Mouse (Mus musculus): ENCODE results near the gene Klhl30. TPM values are rescaled to one million over a fixed set of nuclear protein-coding genes. Genes with fewer than 3 reads are reported as not detected.

Gene Klhl30
- polyA plus RNA-seq (2011; ENCODE audit: insufficient read length, low read depth, missing spikeins): 0.23 and 0.58 TPM in 2 replicates

GRCm38 (mm10) chr1:91350841-91351240 is at the start of gene Klhl30:
TSS of gene Klhl30 (plus strand) at chr1:91351016.
- no peak within 1 kb of the TSS for H3K4me3 ChIP-seq (ENCODE audit: insufficient read depth, low read length)
- no peak within 1 kb of the TSS for H3K27ac ChIP-seq (ENCODE audit: insufficient read depth, low read length)
- peaks cover 16% of the 10 kb centered on the region for H3K4me1 ChIP-seq (ENCODE audit: control insufficient read depth, insufficient read depth, low read length)
- no peak for TF ChIP-seq POLR2A (IDR thresholded peaks at IDR 0.05; ENCODE audit: low read depth, low read length)
- no peak for TF ChIP-seq CTCF (IDR thresholded peaks at IDR 0.05; ENCODE audit: borderline replicate concordance, insufficient read depth, low read length)

- Histone ChIP-seq H3K27ac (ENCODE audit: insufficient read depth, low read length) (no peak overlapping the region), H3K4me1 (ENCODE audit: control insufficient read depth, insufficient read depth, low read length) (no peaks in the 10 kb centered on the region), H3K4me3 (ENCODE audit: insufficient read depth, low read length) (no peak overlapping the region)
- no peak for TF ChIP-seq CTCF (IDR thresholded peaks at IDR 0.05; ENCODE audit: borderline replicate concordance, insufficient read depth, low read length)
- no peak for TF ChIP-seq POLR2A (IDR thresholded peaks at IDR 0.05; ENCODE audit: low read depth, low read length)
Measured at GRCm38 (mm10) chr1:91301206-91301920, 49.5 kb upstream of the Klhl30 start.

- H3K27ac ChIP-seq (ENCODE audit: insufficient read depth, low read length): no peak overlapping the region
- H3K4me3 ChIP-seq (ENCODE audit: insufficient read depth, low read length): no peak overlapping the region
- no peak for TF ChIP-seq POLR2A (IDR thresholded peaks at IDR 0.05; ENCODE audit: low read depth, low read length)
- no peak for TF ChIP-seq CTCF (IDR thresholded peaks at IDR 0.05; ENCODE audit: borderline replicate concordance, insufficient read depth, low read length)
- H3K4me1 ChIP-seq (ENCODE audit: control insufficient read depth, insufficient read depth, low read length): no peaks in the 10 kb centered on the region
Measured at GRCm38 (mm10) chr1:91302021-91302420, 48.8 kb upstream of the Klhl30 start.

- Histone ChIP-seq H3K27ac (ENCODE audit: insufficient read depth, low read length) (no peak overlapping the region), H3K4me3 (ENCODE audit: insufficient read depth, low read length) (no peak overlapping the region), H3K4me1 (ENCODE audit: control insufficient read depth, insufficient read depth, low read length) (no peaks in the 10 kb centered on the region)
- TF ChIP-seq POLR2A (IDR thresholded peaks at IDR 0.05; ENCODE audit: low read depth, low read length): no peak
- no peak for TF ChIP-seq CTCF (IDR thresholded peaks at IDR 0.05; ENCODE audit: borderline replicate concordance, insufficient read depth, low read length)
Measured at GRCm38 (mm10) chr1:91304621-91305020, 46.2 kb upstream of the Klhl30 start.

- no peak for TF ChIP-seq POLR2A (IDR thresholded peaks at IDR 0.05; ENCODE audit: low read depth, low read length)
- no peak for TF ChIP-seq CTCF (IDR thresholded peaks at IDR 0.05; ENCODE audit: borderline replicate concordance, insufficient read depth, low read length)
- Histone ChIP-seq H3K27ac (ENCODE audit: insufficient read depth, low read length) (no peak overlapping the region), H3K4me1 (ENCODE audit: control insufficient read depth, insufficient read depth, low read length) (no peaks in the 10 kb centered on the region), H3K4me3 (ENCODE audit: insufficient read depth, low read length) (no peak overlapping the region)
Measured at GRCm38 (mm10) chr1:91309366-91310085, 41.3 kb upstream of the Klhl30 start.

GRCm38 (mm10) chr1:91312273-91312672 is 38.5 kb upstream of the Klhl30 start:
- H3K27ac ChIP-seq (ENCODE audit: insufficient read depth, low read length): no peak overlapping the region
- TF ChIP-seq POLR2A (IDR thresholded peaks at IDR 0.05; ENCODE audit: low read depth, low read length): no peak
- TF ChIP-seq CTCF (IDR thresholded peaks at IDR 0.05; ENCODE audit: borderline replicate concordance, insufficient read depth, low read length): no peak
- H3K4me3 ChIP-seq (ENCODE audit: insufficient read depth, low read length): no peak overlapping the region
- no peaks in the 10 kb centered on the region for H3K4me1 ChIP-seq (ENCODE audit: control insufficient read depth, insufficient read depth, low read length)

GRCm38 (mm10) chr1:91313251-91313650 is 37.6 kb upstream of the Klhl30 start:
- Histone ChIP-seq H3K4me3 (ENCODE audit: insufficient read depth, low read length) (no peak overlapping the region), H3K4me1 (ENCODE audit: control insufficient read depth, insufficient read depth, low read length) (no peaks in the 10 kb centered on the region), H3K27ac (ENCODE audit: insufficient read depth, low read length) (no peak overlapping the region)
- TF ChIP-seq POLR2A (IDR thresholded peaks at IDR 0.05; ENCODE audit: low read depth, low read length): no peak
- TF ChIP-seq CTCF (IDR thresholded peaks at IDR 0.05; ENCODE audit: borderline replicate concordance, insufficient read depth, low read length): no peak

- TF ChIP-seq CTCF (IDR thresholded peaks at IDR 0.05; ENCODE audit: borderline replicate concordance, insufficient read depth, low read length) (no peak), POLR2A (IDR thresholded peaks at IDR 0.05; ENCODE audit: low read depth, low read length) (no peak)
- H3K27ac ChIP-seq (ENCODE audit: insufficient read depth, low read length): no peak overlapping the region
- no peaks in the 10 kb centered on the region for H3K4me1 ChIP-seq (ENCODE audit: control insufficient read depth, insufficient read depth, low read length)
- H3K4me3 ChIP-seq (ENCODE audit: insufficient read depth, low read length): no peak overlapping the region
Measured at GRCm38 (mm10) chr1:91317656-91318055, 33.2 kb upstream of the Klhl30 start.

GRCm38 (mm10) chr1:91321760-91322438 is 28.9 kb upstream of the Klhl30 start, which contains the start of gene Espnl:
TSS of gene Espnl (plus strand) at chr1:91322075.
- Histone ChIP-seq H3K27ac (ENCODE audit: insufficient read depth, low read length) (no peak within 1 kb of the TSS), H3K4me1 (ENCODE audit: control insufficient read depth, insufficient read depth, low read length) (no peaks in the 10 kb centered on the region), H3K4me3 (ENCODE audit: insufficient read depth, low read length) (no peak within 1 kb of the TSS)
- no peak for TF ChIP-seq POLR2A (IDR thresholded peaks at IDR 0.05; ENCODE audit: low read depth, low read length)
- no peak for TF ChIP-seq CTCF (IDR thresholded peaks at IDR 0.05; ENCODE audit: borderline replicate concordance, insufficient read depth, low read length)

Data from embryonic fibroblast, embryonic 13.5 days (primary cell).